Mouse (Mus musculus) embryonic facial prominence, embryonic 10.5 days (tissue): ENCODE measurements around the gene Nipa1. TPM values are rescaled to one million over a fixed set of nuclear protein-coding genes. Genes with fewer than 3 reads are reported as not detected.
A peak's percentile ranks its signal among the peaks of the same experiment; 100 is the strongest.

Experiments used
- DNase-seq: peaks from one replicate; pipeline ENCODE4 v3.0.0-alpha.2; 2017; ENCODE audit warnings: low spot score
- H3K27ac ChIP-seq: fragments of 300-500 bp; sonication (generic); replicated peaks from 2 replicates; pipeline ENCODE4 v1.5.1; 2016; ENCODE audit warnings: mild to moderate bottlenecking
- H3K27me3 ChIP-seq: fragments of 300-500 bp; sonication (generic); replicated peaks from 2 replicates; pipeline ENCODE4 v1.6.1; 2016; ENCODE audit warnings: low read depth, mild to moderate bottlenecking; ENCODE audit not compliant: poor library complexity, severe bottlenecking
- H3K36me3 ChIP-seq: fragments of 300-500 bp; sonication (generic); replicated peaks from 2 replicates; pipeline ENCODE4 v1.6.1; 2016; ENCODE audit warnings: mild to moderate bottlenecking, moderate library complexity
- H3K4me1 ChIP-seq: fragments of 300-500 bp; sonication (generic); 2 replicates; pipeline ENCODE4 v1.6.1; 2016
- H3K4me3 ChIP-seq: fragments of 300-500 bp; sonication (generic); 2 replicates; pipeline ENCODE4 v1.5.1; 2016; ENCODE audit warnings: mild to moderate bottlenecking, moderate library complexity
- H3K9me3 ChIP-seq: fragments of 300-500 bp; sonication (generic); 2 replicates; pipeline ENCODE4 v1.6.1; 2016; ENCODE audit warnings: mild to moderate bottlenecking
- WGBS: fragments of 180-500 bp; shearing (Covaris S2); methylation state at CpG from one replicate; pipeline ENCODE4 v1.1.7; 2016; 5-methylcytosine and 5-hydroxymethylcytosine counted together
- polyA plus RNA-seq: library from polyadenylated mRNA; unstranded; fragments of >200 nt; fragmentation: Nextera tagmentation; extraction: Ambion mirVana; gene quantifications from 2 replicates; pipeline ENCODE4 v1.2.1, GENCODE M21; 2016

Gene Nipa1
- polyA plus RNA-seq, 1 experiment from 2014 or later, result 7.5 TPM

DNA sequence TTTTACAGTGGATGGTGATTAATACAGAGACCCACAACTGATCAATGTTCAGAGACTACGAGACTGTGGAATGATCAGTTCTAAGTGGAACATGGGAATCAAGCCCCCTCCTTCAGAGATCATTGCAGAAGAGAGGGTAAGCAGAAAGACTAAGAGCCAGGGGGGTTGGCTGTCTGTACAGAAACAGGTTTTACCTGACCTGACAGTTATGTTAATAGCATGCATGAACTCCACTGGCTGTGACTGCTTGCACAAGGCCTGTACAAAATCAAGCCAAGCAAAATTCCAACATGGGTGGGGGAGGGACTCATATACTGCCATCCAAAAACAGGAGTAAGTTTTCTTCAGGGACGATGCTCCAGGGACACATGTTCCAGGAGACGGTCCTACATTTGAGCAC is 28.6 kb downstream of the Nipa1 start:
- H3K27me3 ChIP-seq, result no peaks in the 10 kb centered on the region
- H3K36me3 ChIP-seq, result no peaks in the 10 kb centered on the region
- no peak for DNase-seq
- H3K9me3 ChIP-seq, result no peaks in the 10 kb centered on the region
- H3K27ac ChIP-seq, result no peak overlapping the region
- WGBS, result 93% methylated on average over 3 of the region's 3 CpGs
- no peaks in the 10 kb centered on the region for H3K4me1 ChIP-seq
- no peak overlapping the region for H3K4me3 ChIP-seq

DNA sequence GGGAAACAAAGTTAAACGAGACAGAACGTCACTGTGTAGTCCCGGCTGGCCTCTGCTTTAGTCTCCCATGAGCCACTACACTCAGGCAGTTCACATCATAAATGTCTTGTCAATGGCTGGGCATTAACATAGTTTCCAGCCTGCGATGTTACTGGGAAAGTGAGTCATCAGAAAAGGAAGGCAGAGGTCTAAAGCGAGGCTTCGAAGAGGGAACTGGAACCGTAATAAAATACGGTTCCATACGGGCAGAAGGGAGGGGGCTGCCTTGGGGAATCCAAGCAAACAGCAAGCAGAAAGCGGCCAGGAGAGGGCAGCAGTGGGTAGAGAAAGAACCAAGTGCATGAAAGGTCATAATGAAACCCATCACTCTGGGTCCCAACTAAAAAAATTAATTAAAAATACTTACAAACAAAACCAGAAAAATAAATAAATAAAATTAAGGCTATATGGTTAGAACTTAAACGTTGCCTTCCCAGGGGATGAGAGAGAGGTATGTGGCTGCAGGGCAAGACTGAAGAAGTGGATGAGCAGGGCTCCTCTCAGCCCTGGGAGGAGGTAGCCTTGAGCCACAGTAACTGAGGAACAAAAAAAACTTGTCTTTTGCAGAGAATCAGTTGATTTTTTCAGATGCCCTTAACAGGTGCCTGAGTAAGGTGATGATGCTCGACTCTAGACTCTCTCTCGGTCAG is 33.1 kb downstream of the Nipa1 start:
- Histone ChIP-seq H3K9me3 (no peaks in the 10 kb centered on the region), H3K27ac (no peak overlapping the region), H3K27me3 (no peaks in the 10 kb centered on the region), H3K4me3 (no peak overlapping the region), H3K4me1 (no peaks in the 10 kb centered on the region), H3K36me3 (no peaks in the 10 kb centered on the region)
- peak; percentile 80 for DNase-seq
- WGBS, result 40% methylated on average over 13 of the region's 13 CpGs

DNA sequence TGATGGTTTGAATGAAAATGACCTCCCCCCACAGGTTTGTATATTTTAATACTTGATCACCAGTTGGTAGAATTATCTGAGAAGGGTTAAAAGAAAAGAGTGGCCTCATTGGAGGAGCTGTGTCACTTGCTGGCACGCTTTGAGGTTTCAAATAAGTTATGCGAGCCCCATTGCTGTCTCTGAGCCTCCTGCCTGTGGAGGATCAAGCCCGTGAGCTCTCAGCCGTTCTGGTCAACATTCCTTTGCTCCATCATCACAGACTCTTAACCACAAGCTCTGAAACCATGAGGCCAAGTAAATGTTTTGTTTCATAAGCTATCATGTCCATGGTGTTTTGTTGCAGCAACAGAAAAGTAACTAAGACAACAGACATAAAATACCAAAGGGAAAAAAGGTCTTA is 35.0 kb downstream of the Nipa1 start:
- H3K27me3 ChIP-seq, result no peaks in the 10 kb centered on the region
- H3K9me3 ChIP-seq, result no peaks in the 10 kb centered on the region
- H3K36me3 ChIP-seq, result peaks cover 8% of the 10 kb centered on the region
- no peak overlapping the region for H3K4me3 ChIP-seq
- DNase-seq, result no peak
- H3K4me1 ChIP-seq, result no peaks in the 10 kb centered on the region
- H3K27ac ChIP-seq, result no peak overlapping the region
- WGBS, result 86% methylated on average over 4 of the region's 4 CpGs

DNA sequence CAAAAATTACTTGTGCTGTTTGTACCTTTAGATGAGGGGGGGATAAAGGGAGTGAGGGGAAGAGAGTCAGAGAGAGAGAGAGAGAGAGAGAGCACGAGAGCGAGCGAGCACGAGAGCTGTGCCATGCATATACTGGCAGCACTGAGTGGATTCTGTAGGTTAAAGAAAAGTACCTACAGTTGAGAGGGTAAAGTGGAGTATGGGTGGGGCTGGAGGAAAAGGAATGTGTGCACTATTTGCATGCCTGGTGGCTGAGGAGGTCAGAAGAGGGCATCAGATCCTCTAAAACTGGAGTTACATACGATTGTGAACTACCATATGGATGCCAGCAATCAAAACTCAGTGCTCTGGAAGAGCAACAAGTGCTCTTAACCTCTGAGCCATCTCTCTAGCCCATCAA is 36.6 kb downstream of the Nipa1 start:
- no peak overlapping the region for H3K4me3 ChIP-seq
- 82% methylated on average over 5 of the region's 5 CpGs for WGBS
- peaks cover 17% of the 10 kb centered on the region for H3K36me3 ChIP-seq
- H3K4me1 ChIP-seq, result no peaks in the 10 kb centered on the region
- no peaks in the 10 kb centered on the region for H3K9me3 ChIP-seq
- no peaks in the 10 kb centered on the region for H3K27me3 ChIP-seq
- no peak for DNase-seq
- no peak overlapping the region for H3K27ac ChIP-seq

- 91% methylated on average over 10 of the region's 10 CpGs for WGBS
- no peak overlapping the region for H3K4me3 ChIP-seq
These were observed 37.6 kb downstream of the Nipa1 start for GRCm38 (mm10) chr7:55982010-55982700.

GRCm38 (mm10) chr7:55981511-55981910 is 38.2 kb downstream of the Nipa1 start:
- Histone ChIP-seq H3K27ac (no peak overlapping the region), H3K27me3 (no peaks in the 10 kb centered on the region), H3K4me1 (no peaks in the 10 kb centered on the region), H3K4me3 (no peak overlapping the region), H3K36me3 (peaks cover 17% of the 10 kb centered on the region), H3K9me3 (no peaks in the 10 kb centered on the region)
- DNase-seq, result no peak
- WGBS, result 95% methylated on average over 2 of the region's 2 CpGs

More at GRCm38 (mm10) chr7:55982010-55982700, 37.6 kb downstream of the Nipa1 start:
- DNase-seq, result no peak
- Histone ChIP-seq H3K27me3 (no peaks in the 10 kb centered on the region), H3K36me3 (peaks cover 17% of the 10 kb centered on the region), H3K27ac (no peak overlapping the region), H3K9me3 (no peaks in the 10 kb centered on the region), H3K4me1 (no peaks in the 10 kb centered on the region)

DNA sequence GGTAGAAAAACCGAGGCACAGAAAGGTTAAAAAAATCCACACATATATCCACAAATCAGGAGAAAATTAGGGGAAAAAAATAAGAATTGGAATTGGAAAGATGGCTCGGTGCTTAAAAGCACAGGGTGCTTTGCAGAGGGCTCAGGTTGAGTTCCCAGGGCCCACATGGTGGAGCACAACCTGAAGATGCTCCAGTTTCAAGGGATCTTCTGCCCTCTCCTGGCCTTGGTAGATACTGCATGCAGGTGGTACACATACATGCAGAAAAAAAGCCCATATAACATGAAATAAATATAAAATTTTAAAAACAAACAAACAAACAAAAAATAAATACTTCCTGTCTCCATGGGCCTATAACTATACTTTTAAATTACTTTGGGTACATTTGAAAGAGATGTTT is 45.3 kb downstream of the Nipa1 start:
- H3K27ac ChIP-seq, result no peak overlapping the region
- DNase-seq, result no peak
- H3K36me3 ChIP-seq, result peaks cover 13% of the 10 kb centered on the region
- H3K27me3 ChIP-seq, result no peaks in the 10 kb centered on the region
- 0 out of 2 replicates have a peak, but pooled peaks cover 2% of the 10 kb centered on the region for H3K9me3 ChIP-seq
- no peaks in the 10 kb centered on the region for H3K4me1 ChIP-seq
- H3K4me3 ChIP-seq, result no peak overlapping the region
- 92% methylated on average over 2 of the region's 2 CpGs for WGBS

DNA sequence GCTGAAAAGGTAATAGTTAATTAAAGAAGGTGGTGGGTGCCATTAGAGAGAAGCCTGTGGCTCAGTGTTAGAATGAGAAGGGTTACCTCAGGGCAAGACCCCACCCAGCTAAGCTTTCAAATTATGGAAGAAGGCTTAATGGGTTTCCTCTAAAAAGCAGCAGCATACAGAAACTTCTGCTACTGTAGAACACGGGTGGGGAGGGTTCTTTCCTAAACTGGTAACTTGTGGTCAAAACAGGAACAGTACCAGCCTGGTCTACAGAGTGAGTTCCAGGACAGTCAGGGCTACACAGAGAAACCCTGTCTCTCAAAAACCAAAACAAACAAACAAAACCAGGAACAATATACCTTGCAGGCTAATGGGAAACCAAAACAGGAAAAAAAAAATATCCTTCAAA is 50.3 kb downstream of the Nipa1 start:
- 67% methylated on average over 1 of the region's 1 CpGs for WGBS
- no peak for DNase-seq
- Histone ChIP-seq H3K4me3 (no peak overlapping the region), H3K36me3 (peaks cover 7% of the 10 kb centered on the region), H3K27me3 (no peaks in the 10 kb centered on the region), H3K4me1 (peaks cover 19% of the 10 kb centered on the region), H3K9me3 (0 out of 2 replicates have a peak, but pooled peaks cover under 1% of the 10 kb centered on the region), H3K27ac (no peak overlapping the region)

DNA sequence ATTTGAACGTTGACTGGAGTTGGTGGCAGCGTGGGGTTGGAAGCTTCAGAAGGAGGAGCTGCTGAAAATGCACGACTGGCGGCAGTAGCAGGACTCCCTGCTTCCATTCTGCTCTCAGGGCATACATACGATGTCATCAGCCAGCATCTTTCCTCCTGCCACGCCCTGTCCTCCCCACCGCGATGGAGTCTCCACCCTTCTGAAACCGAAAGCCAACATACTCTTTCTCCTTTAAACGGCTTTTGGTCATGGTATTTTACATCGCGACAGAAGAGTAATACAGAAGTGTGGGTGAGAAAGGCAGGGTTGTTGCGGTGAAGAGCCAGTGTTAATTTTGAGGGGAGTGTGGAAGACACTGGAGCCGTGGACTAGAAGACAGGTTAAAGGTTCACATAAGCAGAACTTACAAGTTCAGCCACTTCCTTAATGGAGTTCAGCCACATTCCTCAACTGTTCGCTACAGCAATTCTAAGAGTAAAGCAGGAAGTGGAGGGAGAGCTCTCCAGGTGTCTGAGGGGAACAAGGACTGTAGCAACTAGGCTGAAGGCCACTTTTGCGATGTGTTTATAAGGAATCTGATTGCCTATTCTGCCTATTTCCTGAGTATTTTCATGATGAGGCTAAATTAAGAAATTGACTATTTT is 51.4 kb downstream of the Nipa1 start:
- no peak for DNase-seq
- H3K36me3 ChIP-seq, result no peaks in the 10 kb centered on the region
- peak overlapping the region; percentile 37; the same call in 1 of the 2 replicates for H3K4me3 ChIP-seq
- H3K27ac ChIP-seq, result no peak overlapping the region
- H3K4me1 ChIP-seq, result peaks cover 19% of the 10 kb centered on the region
- H3K27me3 ChIP-seq, result no peaks in the 10 kb centered on the region
- WGBS, result 41% methylated on average over 16 of the region's 16 CpGs
- H3K9me3 ChIP-seq, result no peaks in the 10 kb centered on the region

DNA sequence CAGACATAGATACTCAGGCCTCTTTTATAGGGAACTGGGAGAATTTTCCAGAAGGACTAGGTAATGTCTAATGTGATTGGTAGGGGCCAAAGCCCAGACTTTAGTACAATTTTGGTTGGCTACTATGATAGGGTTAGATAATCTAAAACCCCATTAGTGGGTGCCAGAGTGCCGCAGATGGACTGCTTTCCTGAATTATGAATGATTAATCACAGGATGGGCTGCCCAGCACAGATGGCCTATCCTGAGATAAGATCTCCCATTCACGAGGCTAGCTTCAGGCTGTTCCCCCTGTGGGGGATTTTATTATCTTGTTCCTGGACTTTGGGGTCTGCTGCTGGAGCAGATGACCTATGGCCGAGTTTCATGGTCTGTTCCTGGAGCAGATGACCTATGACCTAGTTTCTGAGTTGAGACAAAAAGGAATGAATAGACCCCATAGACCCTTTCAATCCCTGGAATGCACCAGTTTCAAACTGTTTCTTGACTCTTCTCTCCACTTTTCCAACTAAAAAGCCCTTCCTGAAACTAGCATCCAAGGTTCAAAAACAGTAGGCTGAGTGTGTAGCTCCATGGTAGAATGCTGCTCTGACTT is 52.8 kb downstream of the Nipa1 start:
- DNase-seq, result peak; percentile 9
- peaks cover 26% of the 10 kb centered on the region for H3K4me1 ChIP-seq
- 29% methylated on average over 3 of the region's 3 CpGs for WGBS
- H3K36me3 ChIP-seq, result no peaks in the 10 kb centered on the region
- no peak overlapping the region for H3K27ac ChIP-seq
- no peak overlapping the region for H3K4me3 ChIP-seq
- H3K9me3 ChIP-seq, result no peaks in the 10 kb centered on the region
- no peaks in the 10 kb centered on the region for H3K27me3 ChIP-seq

GRCm38 (mm10) chr7:55962004-55962908 is 57.5 kb downstream of the Nipa1 start, which contains the start of gene Nipa2:
TSS of gene Nipa2 (minus strand) at chr7:55962476.
- peak; percentile 95 for DNase-seq

DNA sequence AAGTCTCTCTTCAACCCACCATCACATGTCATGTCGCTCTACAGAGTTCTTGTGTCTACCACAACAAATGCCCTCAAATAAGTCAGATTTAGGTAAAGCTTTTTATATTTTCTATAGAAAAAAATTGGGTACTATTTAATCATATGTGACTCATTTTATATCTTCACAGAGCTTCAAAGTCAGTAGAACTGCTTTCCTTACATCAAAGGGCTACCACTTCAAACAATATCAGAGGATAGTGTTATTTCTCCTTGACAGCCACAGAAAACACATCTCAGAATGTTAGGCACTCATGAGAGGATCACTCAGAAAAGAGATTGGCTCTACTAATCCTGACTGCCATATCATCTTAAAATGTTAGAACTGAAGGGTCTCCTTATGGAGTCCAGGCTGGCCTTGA is 59.2 kb downstream of the Nipa1 start:
- H3K27ac ChIP-seq, result no peak overlapping the region
- H3K36me3 ChIP-seq, result peaks cover 43% of the 10 kb centered on the region
- H3K27me3 ChIP-seq, result no peaks in the 10 kb centered on the region
- peaks cover 15% of the 10 kb centered on the region for H3K4me1 ChIP-seq
- H3K9me3 ChIP-seq, result no peaks in the 10 kb centered on the region
- 96% methylated on average over 1 of the region's 1 CpGs for WGBS
- DNase-seq, result no peak
- no peak overlapping the region for H3K4me3 ChIP-seq

More at GRCm38 (mm10) chr7:55962004-55962908, 57.5 kb downstream of the Nipa1 start, which contains the start of gene Nipa2:
- no peaks in the 10 kb centered on the region for H3K9me3 ChIP-seq
- H3K27me3 ChIP-seq, result no peaks in the 10 kb centered on the region
- H3K27ac ChIP-seq, result peak within 1 kb of the TSS; percentile 94
- H3K4me1 ChIP-seq, result peaks cover 24% of the 10 kb centered on the region
- under 1% methylated on average over 70 of the region's 70 CpGs for WGBS
- peaks cover 26% of the 10 kb centered on the region for H3K36me3 ChIP-seq
- peak within 1 kb of the TSS; percentile 93 for H3K4me3 ChIP-seq
